Mouse (Mus musculus) megakaryocyte, embryonic 14.5 days (primary cell): ENCODE results near the gene Zfp819. TPM values are rescaled to one million over a fixed set of nuclear protein-coding genes. Genes with fewer than 3 reads are reported as not detected.
"Not testable (repeated sequence)": the region's sequence is repeated elsewhere in the genome, so short reads cannot be mapped to it uniquely, and the experiment has no call there.

Experiments used
- H3K27me3 ChIP-seq: replicated peaks from 2 replicates; pipeline ENCODE3; 2012; ENCODE audit warnings: inconsistent platforms
- H3K36me3 ChIP-seq: replicated peaks from 2 replicates; pipeline ENCODE3; 2012; ENCODE audit warnings: low read length, inconsistent platforms, mixed read lengths
- H3K4me1 ChIP-seq: 2 replicates; pipeline ENCODE4 v1.6.1; 2012; ENCODE audit warnings: inconsistent platforms
- H3K4me3 ChIP-seq: replicated peaks from 2 replicates; pipeline ENCODE3; 2012; ENCODE audit warnings: moderate library complexity, mild to moderate bottlenecking, inconsistent platforms
- H3K9me3 ChIP-seq: 2 replicates; pipeline ENCODE4 v1.6.1; 2012; ENCODE audit warnings: inconsistent platforms
- FLI1 ChIP-seq: IDR thresholded peaks from 2 replicates; pipeline ENCODE4 v1.6.1; 2012; ENCODE audit warnings: low read length, inconsistent platforms, mixed read lengths
- GATA1 ChIP-seq: IDR thresholded peaks from 3 replicates; pipeline ENCODE4 v1.6.1; 2012; ENCODE audit warnings: mixed read lengths, low read length, inconsistent platforms, borderline replicate concordance
- polyA plus RNA-seq: library from polyadenylated mRNA; stranded (reverse); fragments of >175 nt; gene quantifications from 2 replicates; pipeline ENCODE4 v1.2.3, GENCODE M21; 2012; ENCODE audit warnings: low replicate concordance; ENCODE audit not compliant: insufficient read depth

Gene Zfp819
- polyA plus RNA-seq, 1 experiment = not detected

DNA sequence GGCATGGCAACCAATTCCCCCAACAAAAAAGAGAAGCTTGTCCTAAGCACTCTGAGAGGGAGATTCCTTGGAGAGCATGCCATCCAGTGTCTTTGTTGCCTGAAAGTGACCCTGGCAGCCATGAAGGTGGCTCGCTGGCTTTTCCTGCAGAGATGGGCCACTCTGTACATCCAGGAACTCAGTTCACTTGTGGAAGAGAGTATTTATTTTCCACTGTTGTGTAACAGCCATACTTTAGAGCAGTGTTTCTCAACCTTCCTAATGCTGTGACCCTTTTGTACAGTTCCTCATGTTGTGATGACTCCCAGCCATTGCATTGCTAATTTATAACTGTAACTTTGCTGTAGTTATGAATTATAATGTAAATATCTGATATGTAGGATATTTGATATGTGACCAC, 30.1 kb downstream of the Zfp819 start:
- H3K4me3 ChIP-seq = no peak overlapping the region
- TF ChIP-seq FLI1 (no peak), GATA1 (no peak)
- H3K9me3 ChIP-seq = no peaks in the 10 kb centered on the region
- peaks cover 8% of the 10 kb centered on the region; the same call in 1 of the 2 replicates for H3K4me1 ChIP-seq
- H3K36me3 ChIP-seq = no peaks in the 10 kb centered on the region
- no peaks in the 10 kb centered on the region for H3K27me3 ChIP-seq

- peaks cover 7% of the 10 kb centered on the region; the same call in 1 of the 2 replicates for H3K4me1 ChIP-seq
- no peak for TF ChIP-seq FLI1
- TF ChIP-seq GATA1 = no peak
- no peak overlapping the region for H3K4me3 ChIP-seq
- peaks cover 3% of the 10 kb centered on the region; the same call in 1 of the 2 replicates for H3K9me3 ChIP-seq
- H3K36me3 ChIP-seq = no peaks in the 10 kb centered on the region
- peaks cover 2% of the 10 kb centered on the region for H3K27me3 ChIP-seq
These were observed 35.6 kb downstream of the Zfp819 start for GRCm38 (mm10) chr7:43642587-43642986.

DNA sequence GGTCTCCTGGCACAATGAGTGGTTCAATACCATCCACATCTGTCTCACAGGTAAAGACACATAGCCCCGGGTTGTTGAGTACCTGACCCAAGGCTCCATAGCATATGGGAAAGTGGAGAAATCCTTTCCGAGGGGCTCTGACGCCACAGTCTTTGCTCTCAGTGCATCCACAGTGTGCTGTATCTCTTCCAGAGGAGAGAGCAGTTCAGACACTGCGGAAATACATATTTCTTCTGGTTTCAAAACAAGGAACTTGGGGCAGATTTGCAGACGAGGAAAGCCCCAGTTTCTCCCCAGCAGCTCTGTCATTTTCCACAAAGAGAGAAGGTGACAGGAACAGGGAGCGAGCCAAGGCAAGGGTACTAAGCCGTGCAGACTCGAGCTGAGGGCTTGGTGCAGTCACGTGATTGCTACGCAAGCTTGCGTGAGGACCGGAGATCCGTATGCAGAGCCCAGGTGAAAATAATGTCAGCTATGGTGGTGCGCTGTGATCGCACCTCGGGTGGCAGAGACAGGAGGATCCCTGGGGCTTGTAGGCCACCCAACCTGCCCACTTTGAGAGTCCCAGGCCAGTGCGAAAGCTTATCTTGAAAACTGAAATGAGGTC, 36.2 kb downstream of the Zfp819 start:
- peaks cover 3% of the 10 kb centered on the region; the same call in 1 of the 2 replicates for H3K9me3 ChIP-seq
- H3K27me3 ChIP-seq = peaks cover 2% of the 10 kb centered on the region
- no peak overlapping the region for H3K4me3 ChIP-seq
- TF ChIP-seq FLI1 (no peak), GATA1 (no peak)
- H3K36me3 ChIP-seq = no peaks in the 10 kb centered on the region
- peaks cover 7% of the 10 kb centered on the region; the same call in 1 of the 2 replicates for H3K4me1 ChIP-seq

GRCm38 (mm10) chr7:43652683-43653082, 45.7 kb downstream of the Zfp819 start:
- H3K4me3 ChIP-seq = no peak overlapping the region
- H3K27me3 ChIP-seq = peaks cover 15% of the 10 kb centered on the region
- H3K36me3 ChIP-seq = no peaks in the 10 kb centered on the region
- TF ChIP-seq GATA1 = no peak
- H3K9me3 ChIP-seq = peaks cover 15% of the 10 kb centered on the region
- H3K4me1 ChIP-seq = peaks cover 12% of the 10 kb centered on the region

DNA sequence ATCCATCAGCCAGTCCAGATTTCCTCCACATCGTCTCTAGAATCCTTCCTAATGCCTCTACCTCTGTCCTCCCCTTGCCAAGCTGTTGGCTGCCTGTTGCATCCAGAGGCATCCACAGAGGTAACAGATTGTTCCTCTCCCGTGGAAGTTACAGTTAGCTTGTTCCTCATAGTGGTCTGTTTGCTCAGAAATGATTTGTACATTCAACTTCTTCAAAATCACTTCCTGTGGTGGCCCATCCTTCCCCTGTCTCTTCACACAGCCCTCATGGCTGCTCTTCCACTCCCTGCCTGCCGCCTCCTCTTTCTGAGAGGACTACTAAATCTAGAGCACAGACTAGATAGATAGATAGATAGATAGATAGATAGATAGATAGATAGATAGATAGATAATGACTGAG, 47.5 kb downstream of the Zfp819 start:
- Histone ChIP-seq H3K36me3 (no peaks in the 10 kb centered on the region), H3K4me3 (no peak overlapping the region), H3K27me3 (peaks cover 25% of the 10 kb centered on the region), H3K4me1 (peaks cover 12% of the 10 kb centered on the region), H3K9me3 (peaks cover 15% of the 10 kb centered on the region)
- TF ChIP-seq GATA1 = no peak
- no peak for TF ChIP-seq FLI1

- TF ChIP-seq GATA1 (no peak), FLI1 (no peak)
- no peaks in the 10 kb centered on the region for H3K36me3 ChIP-seq
- H3K27me3 ChIP-seq = peaks cover 25% of the 10 kb centered on the region
- H3K9me3 ChIP-seq = peaks cover 8% of the 10 kb centered on the region
- peaks cover 23% of the 10 kb centered on the region for H3K4me1 ChIP-seq
- H3K4me3 ChIP-seq = peak overlapping the region; percentile 33
These were observed 49.3 kb downstream of the Zfp819 start for GRCm38 (mm10) chr7:43656232-43656631.

DNA sequence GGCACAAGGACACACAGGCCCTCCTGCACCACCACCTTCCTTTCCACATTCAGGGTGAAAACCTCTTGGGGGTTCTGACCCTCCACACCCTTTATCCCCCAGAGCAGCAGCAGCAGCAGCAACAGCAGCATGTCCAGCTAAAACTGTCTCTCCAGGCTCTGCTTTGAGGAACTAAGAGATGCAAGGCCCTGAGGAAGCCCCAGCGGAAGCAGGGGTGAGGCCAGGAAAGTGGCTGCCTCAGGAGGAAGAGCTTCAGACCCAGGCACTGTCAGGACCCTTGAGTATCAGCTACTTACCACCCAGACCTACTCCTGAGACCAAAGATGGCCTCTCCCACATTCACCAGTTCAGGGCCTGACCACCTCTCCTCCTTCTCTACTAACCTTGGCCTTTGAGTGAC, 53.0 kb downstream of the Zfp819 start, which contains the start of gene Siglece:
Gene Siglece, minus strand, starts transcription at position 160 of the 400 bp plus-strand sequence.
- no peaks in the 10 kb centered on the region for H3K9me3 ChIP-seq
- H3K4me1 ChIP-seq = peaks cover 29% of the 10 kb centered on the region
- H3K27me3 ChIP-seq = peaks cover 25% of the 10 kb centered on the region
- H3K4me3 ChIP-seq = no peak within 1 kb of the TSS
- no peaks in the 10 kb centered on the region for H3K36me3 ChIP-seq
- no peak for TF ChIP-seq FLI1
- TF ChIP-seq GATA1 = no peak

- Histone ChIP-seq H3K4me3 (no peak overlapping the region), H3K9me3 (no peaks in the 10 kb centered on the region), H3K27me3 (peaks cover 15% of the 10 kb centered on the region), H3K36me3 (no peaks in the 10 kb centered on the region), H3K4me1 (peaks cover 17% of the 10 kb centered on the region)
- TF ChIP-seq FLI1 (no peak), GATA1 (no peak)
These were observed 55.8 kb downstream of the Zfp819 start for GRCm38 (mm10) chr7:43662804-43663203.

DNA sequence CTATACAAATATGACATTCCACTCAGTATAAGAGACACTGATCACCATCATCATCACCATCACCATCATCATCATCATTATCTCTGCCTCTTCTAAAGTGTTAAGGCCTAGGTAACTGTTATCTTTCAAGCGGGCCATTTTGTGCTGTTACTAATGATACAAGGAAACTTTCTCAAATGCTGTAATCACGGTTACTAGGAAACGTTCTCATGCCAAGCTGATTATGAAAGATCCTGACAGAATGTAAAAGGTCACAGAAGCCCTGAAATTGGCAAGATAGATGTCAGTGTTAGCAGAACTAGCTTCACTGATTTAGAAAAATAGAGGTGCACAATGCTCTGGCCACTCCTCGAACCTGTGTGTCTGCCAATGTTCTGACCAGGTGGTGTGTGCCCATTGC, 60.3 kb downstream of the Zfp819 start:
- not testable (repeated sequence) for H3K9me3 ChIP-seq, H3K27me3 ChIP-seq, H3K4me3 ChIP-seq, H3K36me3 ChIP-seq
- peaks cover 16% of the 10 kb centered on the region for H3K4me1 ChIP-seq

Other genes with a start within 250 kb of the Zfp819 start
- 0.10 TPM in 1 of 2 replicates, not detected in the other for gene Siglecg, start 199.0 kb upstream of the Zfp819 start, polyA plus RNA-seq
- 1.4 and 9.3 TPM in 2 replicates for gene Lim2, start 179.5 kb upstream of the Zfp819 start, polyA plus RNA-seq
- 2.9 and 10.0 TPM in 2 replicates for gene Nkg7, start 170.1 kb upstream of the Zfp819 start, polyA plus RNA-seq
- gene Cldnd2, start 166.4 kb upstream of the Zfp819 start, polyA plus RNA-seq = not detected in 2 replicates
- 68.1 and 368 TPM in 2 replicates for gene Etfb, start 163.1 kb upstream of the Zfp819 start, polyA plus RNA-seq
- 0.75 TPM in 1 of 2 replicates, not detected in the other for gene Gm45233, start 163.0 kb upstream of the Zfp819 start, polyA plus RNA-seq
- 3.3 and 9.4 TPM in 2 replicates for gene Vsig10l, start 144.0 kb upstream of the Zfp819 start, polyA plus RNA-seq
- gene Iglon5, start 117.1 kb upstream of the Zfp819 start, polyA plus RNA-seq = not detected in 2 replicates
- not detected in 2 replicates for gene 4931406B18Rik, start 101.2 kb upstream of the Zfp819 start, polyA plus RNA-seq
- 0.35 TPM in 1 of 2 replicates, not detected in the other for gene Cd33, start 62.7 kb upstream of the Zfp819 start, polyA plus RNA-seq
- gene Zfp658, start 44.9 kb upstream of the Zfp819 start, polyA plus RNA-seq = not detected in 2 replicates
- 0.62 TPM in 1 of 2 replicates, not detected in the other for gene Zfp719, start 27.6 kb upstream of the Zfp819 start, polyA plus RNA-seq
- 0.86 TPM in 1 of 2 replicates, not detected in the other for gene Ceacam18, start 27.5 kb downstream of the Zfp819 start, polyA plus RNA-seq
- not detected in 2 replicates for gene Siglece, start 53.0 kb downstream of the Zfp819 start, polyA plus RNA-seq
- 6.6 and 15.5 TPM in 2 replicates for gene Ctu1, start 64.8 kb downstream of the Zfp819 start, polyA plus RNA-seq
- gene Klk14, start 83.2 kb downstream of the Zfp819 start, polyA plus RNA-seq = not detected in 2 replicates
- not detected in 2 replicates for gene Klk13, start 105.4 kb downstream of the Zfp819 start, polyA plus RNA-seq
- not detected in 2 replicates for gene Klk12, start 161.7 kb downstream of the Zfp819 start, polyA plus RNA-seq
- gene Klk11, start 167.4 kb downstream of the Zfp819 start, polyA plus RNA-seq = not detected in 2 replicates
- not detected in 2 replicates for gene Klk10, start 173.9 kb downstream of the Zfp819 start, polyA plus RNA-seq
- not detected in 2 replicates for gene Klk9, start 184.7 kb downstream of the Zfp819 start, polyA plus RNA-seq
- 4.3 and 26.2 TPM in 2 replicates for gene Klk8, start 190.4 kb downstream of the Zfp819 start, polyA plus RNA-seq
- gene Klk7, start 204.1 kb downstream of the Zfp819 start, polyA plus RNA-seq = not detected in 2 replicates
- gene Klk6, start 217.3 kb downstream of the Zfp819 start, polyA plus RNA-seq = not detected in 2 replicates
- gene Klk5, start 234.8 kb downstream of the Zfp819 start, polyA plus RNA-seq = not detected in 2 replicates